Mouse (Mus musculus) spleen, postnatal 10 days (tissue): ENCODE results near the gene Ccr10.
"Not testable (repeated sequence)": the region's sequence is repeated elsewhere in the genome, so short reads cannot be mapped to it uniquely, and the experiment has no call there.

Source experiments
- DNase-seq, 2 experiments: peaks; one replicate each; pipeline ENCODE4 v3.0.0; 2021 to 2022; ENCODE audit warnings: low spot score in 2 of 2

Gene Ccr10

GRCm38 (mm10) chr11:101125008-101125407 lies 50.2 kb downstream of the Ccr10 start:
- not testable (repeated sequence) for DNase-seq

GRCm38 (mm10) chr11:101124494-101124893 lies 50.7 kb downstream of the Ccr10 start:
- not testable (repeated sequence) for DNase-seq
